Mouse (Mus musculus): Measurements from ENCODE around the gene Ryr2. TPM values are rescaled to one million over a fixed set of nuclear protein-coding genes. Genes with fewer than 3 reads are reported as not detected.

Gene Ryr2
- polyA plus RNA-seq, 1 experiment from 2014 or later = 0.80 TPM

GRCm38 (mm10) chr13:11926720-11927500 lies 179.8 kb downstream of the Ryr2 start:
- Histone ChIP-seq H3K9me3 (replicated peaks; ENCODE audit: control insufficient read depth, low read length) (no peaks in the 10 kb centered on the region), H3K9ac (replicated peaks; ENCODE audit: low read length) (no peak overlapping the region), H3K27ac (replicated peaks; ENCODE audit: low read depth, low read length) (no peak overlapping the region), H3K27me3 (ENCODE audit: control insufficient read depth, insufficient read depth, low read length) (no peaks in the 10 kb centered on the region), H3K4me1 (ENCODE audit: control insufficient read depth, insufficient read depth, low read length) (no peaks in the 10 kb centered on the region), H3K36me3 (replicated peaks; ENCODE audit: control insufficient read depth, insufficient read depth, low read depth, low read length) (no peaks in the 10 kb centered on the region), H3K4me3 (ENCODE audit: low read depth, low read length) (no peak overlapping the region), H3K4me2 (ENCODE audit: low read depth, low read length) (no peak overlapping the region)
- DNase-seq (ENCODE audit: low spot score) (no peak), ATAC-seq (replicated peaks; ENCODE audit: insufficient number of reproducible peaks, low FRiP score, low TSS enrichment, low read depth) (no peak)
- WGBS = 67% methylated on average over 11 of the region's 11 CpGs

- 82% methylated on average over 2 of the region's 2 CpGs for WGBS
- no peak overlapping the region for H3K4me2 ChIP-seq (ENCODE audit: low read depth, low read length)
- no peaks in the 10 kb centered on the region for H3K9me3 ChIP-seq (replicated peaks; ENCODE audit: control insufficient read depth, low read length)
- H3K27ac ChIP-seq (replicated peaks; ENCODE audit: low read depth, low read length) = no peak overlapping the region
- ATAC-seq (replicated peaks; ENCODE audit: insufficient number of reproducible peaks, low FRiP score, low TSS enrichment, low read depth) = no peak
- no peak overlapping the region for H3K4me3 ChIP-seq (ENCODE audit: low read depth, low read length)
- no peaks in the 10 kb centered on the region for H3K36me3 ChIP-seq (replicated peaks; ENCODE audit: control insufficient read depth, insufficient read depth, low read depth, low read length)
- no peaks in the 10 kb centered on the region for H3K4me1 ChIP-seq (ENCODE audit: control insufficient read depth, insufficient read depth, low read length)
- no peak for DNase-seq (ENCODE audit: low spot score)
- no peaks in the 10 kb centered on the region for H3K27me3 ChIP-seq (ENCODE audit: control insufficient read depth, insufficient read depth, low read length)
- H3K9ac ChIP-seq (replicated peaks; ENCODE audit: low read length) = no peak overlapping the region
These were observed 180.5 kb downstream of the Ryr2 start for GRCm38 (mm10) chr13:11926215-11926614.

- no peak overlapping the region for H3K4me2 ChIP-seq (ENCODE audit: low read depth, low read length)
- WGBS = 94% methylated on average over 3 of the region's 3 CpGs
- no peak overlapping the region for H3K4me3 ChIP-seq (ENCODE audit: low read depth, low read length)
- DNase-seq (ENCODE audit: low spot score) (no peak), ATAC-seq (replicated peaks; ENCODE audit: insufficient number of reproducible peaks, low FRiP score, low TSS enrichment, low read depth) (no peak)
- no peak overlapping the region for H3K27ac ChIP-seq (replicated peaks; ENCODE audit: low read depth, low read length)
- H3K9me3 ChIP-seq (replicated peaks; ENCODE audit: control insufficient read depth, low read length) = no peaks in the 10 kb centered on the region
- H3K4me1 ChIP-seq (ENCODE audit: control insufficient read depth, insufficient read depth, low read length) = no peaks in the 10 kb centered on the region
- H3K27me3 ChIP-seq (ENCODE audit: control insufficient read depth, insufficient read depth, low read length) = no peaks in the 10 kb centered on the region
- no peaks in the 10 kb centered on the region for H3K36me3 ChIP-seq (replicated peaks; ENCODE audit: control insufficient read depth, insufficient read depth, low read depth, low read length)
- no peak overlapping the region for H3K9ac ChIP-seq (replicated peaks; ENCODE audit: low read length)
These were observed 182.0 kb downstream of the Ryr2 start for GRCm38 (mm10) chr13:11924732-11925131.

- WGBS = 75% methylated on average over 1 of the region's 1 CpGs
- DNase-seq (ENCODE audit: low spot score) = no peak
These were observed 186.2 kb downstream of the Ryr2 start for GRCm38 (mm10) chr13:11920495-11920894.

GRCm38 (mm10) chr13:11919448-11919847 lies 187.3 kb downstream of the Ryr2 start:
- WGBS = 90% methylated on average over 6 of the region's 6 CpGs
- H3K27me3 ChIP-seq (ENCODE audit: control insufficient read depth, insufficient read depth, low read length) = no peaks in the 10 kb centered on the region

More at GRCm38 (mm10) chr13:11920495-11920894, 186.2 kb downstream of the Ryr2 start:
- Histone ChIP-seq H3K4me1 (ENCODE audit: control insufficient read depth, insufficient read depth, low read length) (no peaks in the 10 kb centered on the region), H3K9ac (replicated peaks; ENCODE audit: low read length) (no peak overlapping the region), H3K27ac (replicated peaks; ENCODE audit: low read depth, low read length) (no peak overlapping the region), H3K9me3 (replicated peaks; ENCODE audit: control insufficient read depth, low read length) (no peaks in the 10 kb centered on the region), H3K36me3 (replicated peaks; ENCODE audit: control insufficient read depth, insufficient read depth, low read depth, low read length) (no peaks in the 10 kb centered on the region), H3K27me3 (ENCODE audit: control insufficient read depth, insufficient read depth, low read length) (no peaks in the 10 kb centered on the region), H3K4me3 (ENCODE audit: low read depth, low read length) (no peak overlapping the region), H3K4me2 (ENCODE audit: low read depth, low read length) (no peak overlapping the region)
- no peak for ATAC-seq (replicated peaks; ENCODE audit: insufficient number of reproducible peaks, low FRiP score, low TSS enrichment, low read depth)

GRCm38 (mm10) chr13:11915619-11916018 lies 191.1 kb downstream of the Ryr2 start:
- Histone ChIP-seq H3K9me3 (replicated peaks; ENCODE audit: control insufficient read depth, low read length) (no peaks in the 10 kb centered on the region), H3K27me3 (ENCODE audit: control insufficient read depth, insufficient read depth, low read length) (no peaks in the 10 kb centered on the region), H3K27ac (replicated peaks; ENCODE audit: low read depth, low read length) (no peak overlapping the region), H3K36me3 (replicated peaks; ENCODE audit: control insufficient read depth, insufficient read depth, low read depth, low read length) (no peaks in the 10 kb centered on the region), H3K4me2 (ENCODE audit: low read depth, low read length) (no peak overlapping the region), H3K9ac (replicated peaks; ENCODE audit: low read length) (no peak overlapping the region), H3K4me3 (ENCODE audit: low read depth, low read length) (no peak overlapping the region), H3K4me1 (ENCODE audit: control insufficient read depth, insufficient read depth, low read length) (no peaks in the 10 kb centered on the region)
- no peak for ATAC-seq (replicated peaks; ENCODE audit: insufficient number of reproducible peaks, low FRiP score, low TSS enrichment, low read depth)
- 90% methylated on average over 2 of the region's 2 CpGs for WGBS
- no peak for DNase-seq (ENCODE audit: low spot score)

More at GRCm38 (mm10) chr13:11919448-11919847, 187.3 kb downstream of the Ryr2 start:
- H3K4me2 ChIP-seq (ENCODE audit: low read depth, low read length) = no peak overlapping the region
- no peak overlapping the region for H3K9ac ChIP-seq (replicated peaks; ENCODE audit: low read length)
- no peaks in the 10 kb centered on the region for H3K9me3 ChIP-seq (replicated peaks; ENCODE audit: control insufficient read depth, low read length)
- H3K4me3 ChIP-seq (ENCODE audit: low read depth, low read length) = no peak overlapping the region
- no peaks in the 10 kb centered on the region for H3K4me1 ChIP-seq (ENCODE audit: control insufficient read depth, insufficient read depth, low read length)
- H3K27ac ChIP-seq (replicated peaks; ENCODE audit: low read depth, low read length) = no peak overlapping the region
- ATAC-seq (replicated peaks; ENCODE audit: insufficient number of reproducible peaks, low FRiP score, low TSS enrichment, low read depth) = no peak
- H3K36me3 ChIP-seq (replicated peaks; ENCODE audit: control insufficient read depth, insufficient read depth, low read depth, low read length) = no peaks in the 10 kb centered on the region
- DNase-seq (ENCODE audit: low spot score) = no peak

- H3K4me1 ChIP-seq (ENCODE audit: control insufficient read depth, insufficient read depth, low read length) = no peaks in the 10 kb centered on the region
- H3K36me3 ChIP-seq (replicated peaks; ENCODE audit: control insufficient read depth, insufficient read depth, low read depth, low read length) = no peaks in the 10 kb centered on the region
- DNase-seq (ENCODE audit: low spot score) (no peak), ATAC-seq (replicated peaks; ENCODE audit: insufficient number of reproducible peaks, low FRiP score, low TSS enrichment, low read depth) (no peak)
- 80% methylated on average over 3 of the region's 3 CpGs for WGBS
- no peaks in the 10 kb centered on the region for H3K9me3 ChIP-seq (replicated peaks; ENCODE audit: control insufficient read depth, low read length)
- no peak overlapping the region for H3K27ac ChIP-seq (replicated peaks; ENCODE audit: low read depth, low read length)
- H3K27me3 ChIP-seq (ENCODE audit: control insufficient read depth, insufficient read depth, low read length) = no peaks in the 10 kb centered on the region
- no peak overlapping the region for H3K9ac ChIP-seq (replicated peaks; ENCODE audit: low read length)
- H3K4me3 ChIP-seq (ENCODE audit: low read depth, low read length) = no peak overlapping the region
- H3K4me2 ChIP-seq (ENCODE audit: low read depth, low read length) = no peak overlapping the region
These were observed 192.1 kb downstream of the Ryr2 start for GRCm38 (mm10) chr13:11914682-11915081.

GRCm38 (mm10) chr13:11912208-11912607 lies 194.5 kb downstream of the Ryr2 start:
- no peak overlapping the region for H3K9ac ChIP-seq (replicated peaks; ENCODE audit: low read length)
- H3K4me3 ChIP-seq (ENCODE audit: low read depth, low read length) = no peak overlapping the region
- H3K27ac ChIP-seq (replicated peaks; ENCODE audit: low read depth, low read length) = no peak overlapping the region
- DNase-seq (ENCODE audit: low spot score) = no peak
- H3K4me1 ChIP-seq (ENCODE audit: control insufficient read depth, insufficient read depth, low read length) = no peaks in the 10 kb centered on the region
- no peaks in the 10 kb centered on the region for H3K27me3 ChIP-seq (ENCODE audit: control insufficient read depth, insufficient read depth, low read length)
- no peak overlapping the region for H3K4me2 ChIP-seq (ENCODE audit: low read depth, low read length)
- no peaks in the 10 kb centered on the region for H3K9me3 ChIP-seq (replicated peaks; ENCODE audit: control insufficient read depth, low read length)
- no peaks in the 10 kb centered on the region for H3K36me3 ChIP-seq (replicated peaks; ENCODE audit: control insufficient read depth, insufficient read depth, low read depth, low read length)
- 70% methylated on average over 2 of the region's 2 CpGs for WGBS
- ATAC-seq (replicated peaks; ENCODE audit: insufficient number of reproducible peaks, low FRiP score, low TSS enrichment, low read depth) = no peak
